Mouse (Mus musculus) heart, postnatal 36 days (tissue): ENCODE results near the gene Thumpd1. TPM values are rescaled to one million over a fixed set of nuclear protein-coding genes. Genes with fewer than 3 reads are reported as not detected.

Experiments used
- DNase-seq, 2 experiments: peaks; one replicate each; pipeline ENCODE4 v3.0.0; 2021 to 2022
- intact Hi-C: fragments of 180-260 bp; cut with DNase I; formaldehyde crosslinking; loops from one replicate; pipeline ENCODE4 v1.15.1; 2025
- total RNA-seq, 2 experiments: library from RNA; stranded (reverse); gene quantifications; 2 replicates each; pipeline ENCODE4 v1.2.3; 2021

Gene Thumpd1
- total RNA-seq, 2 experiments from 2014 or later: 14.8 to 17.6 TPM

DNA sequence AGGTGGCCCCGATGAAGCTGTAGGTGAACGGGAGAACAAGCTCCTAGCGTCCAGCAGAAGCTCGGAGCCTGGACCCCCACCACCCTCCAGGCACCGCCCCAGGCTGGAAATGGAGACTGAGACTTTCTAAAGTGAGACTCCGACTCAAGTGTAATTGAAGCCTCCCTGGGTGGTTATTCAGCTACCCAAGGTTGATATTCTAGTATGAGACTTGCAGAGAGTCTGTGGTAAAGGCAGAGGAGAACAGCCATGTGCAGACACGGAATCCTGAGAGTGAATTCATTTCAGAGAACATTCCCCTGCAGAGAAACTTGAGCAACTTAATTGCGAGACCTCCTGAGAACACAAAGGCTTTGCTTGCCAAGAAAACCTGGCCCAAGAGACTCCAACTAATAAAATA is 40.5 kb downstream of the Thumpd1 start:
- intact Hi-C loops: no loop called here
- no peak for DNase-seq

DNA sequence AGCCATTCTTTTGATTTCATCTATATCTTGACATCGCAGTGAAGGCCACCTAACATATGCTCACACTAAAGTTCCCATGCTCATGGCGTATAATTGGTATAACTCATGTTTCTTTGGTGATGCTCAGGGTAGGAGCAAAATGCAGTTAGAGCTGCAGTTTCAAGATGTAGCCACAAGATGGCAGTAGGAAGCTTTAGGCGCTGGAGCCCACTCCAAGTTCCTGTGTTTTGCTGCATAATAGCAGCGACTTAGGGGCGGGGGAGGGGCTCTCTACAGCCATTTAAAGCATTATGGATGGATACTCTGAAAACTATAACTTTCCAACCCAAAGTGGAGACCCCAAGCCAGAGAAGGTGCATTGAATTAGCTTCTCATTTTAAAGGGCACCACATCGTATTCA is 47.1 kb downstream of the Thumpd1 start:
- peak; percentile 11 to 17 for DNase-seq
- intact Hi-C loops: loop anchor here (1.0 to 10.0 kb wide), 2 partner anchors 159 to 654 kb away; partner anchors contain the start of gene Acsm5

DNA sequence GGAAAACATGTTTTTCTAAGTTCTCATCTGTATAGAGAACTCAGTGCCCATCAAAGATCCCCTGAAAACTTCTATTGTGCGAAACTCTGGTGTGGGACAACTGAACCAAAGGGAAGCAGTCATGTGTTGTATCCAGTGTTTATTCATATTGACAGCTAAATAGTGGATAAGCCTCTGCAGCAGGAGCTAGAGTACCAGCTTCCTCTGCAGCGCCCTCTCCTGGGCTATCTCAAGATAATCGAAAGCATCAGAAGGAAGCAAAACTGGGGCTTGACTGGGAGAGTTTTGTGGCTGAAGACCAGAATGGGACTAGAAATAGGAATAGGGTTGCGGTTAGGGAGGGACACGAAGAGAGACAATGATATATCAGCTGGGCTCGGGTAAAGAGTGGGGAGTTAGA is 49.7 kb downstream of the Thumpd1 start:
- no peak for DNase-seq
- intact Hi-C loops: loop anchor here (10.0 kb wide), 1 partner anchor 156 kb away; the partner anchor contains the start of gene Acsm5

DNA sequence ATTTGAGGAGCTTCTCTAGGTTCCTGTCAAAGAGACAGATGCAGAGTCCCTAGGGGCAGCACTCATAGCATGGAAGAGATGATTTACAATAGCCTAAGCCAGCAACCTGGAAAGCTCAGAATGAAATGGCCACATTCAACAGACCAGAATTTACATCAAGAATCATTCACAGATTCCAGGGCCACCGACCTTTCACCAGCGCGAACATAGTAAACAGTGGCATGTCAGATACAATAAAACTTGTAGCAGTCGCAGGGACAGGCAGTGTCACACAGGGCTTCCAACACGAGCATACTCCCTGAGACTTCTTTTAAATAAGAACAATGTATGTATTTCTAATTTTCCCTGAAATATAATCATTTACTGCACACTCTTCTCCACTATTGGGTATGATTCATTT is 50.2 kb downstream of the Thumpd1 start:
- DNase-seq: no peak
- intact Hi-C loops: loop anchor here (10.0 kb wide), 1 partner anchor 156 kb away; the partner anchor contains the start of gene Acsm5

DNA sequence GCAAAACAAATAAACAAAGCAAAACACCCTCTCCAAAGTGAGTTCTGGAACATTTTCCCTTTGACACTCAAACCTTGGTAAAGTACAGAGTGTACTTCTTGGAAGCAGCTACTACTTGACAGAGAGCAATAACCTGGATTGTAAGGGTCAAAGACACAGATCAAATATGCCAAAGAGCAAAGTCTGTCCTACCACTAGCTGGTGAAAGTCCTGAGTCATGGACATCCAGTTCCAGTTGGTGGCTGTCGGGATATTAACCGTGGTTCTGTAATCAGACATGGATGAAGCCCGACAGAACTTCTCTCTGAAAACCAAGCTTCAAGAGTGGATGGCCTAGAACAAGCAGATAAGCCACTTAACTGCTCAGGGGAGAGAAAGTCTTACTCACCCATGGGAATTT is 52.7 kb downstream of the Thumpd1 start:
- intact Hi-C loops: no loop called here
- no peak for DNase-seq

Other genes with a start within 250 kb of the Thumpd1 start
- gene Umod, start 241.5 kb downstream of the Thumpd1 start, total RNA-seq: not detected
- gene Acsm5, start 201.3 kb downstream of the Thumpd1 start, total RNA-seq: 10 to 100 TPM in 1 of 2 experiments, 1 to 10 TPM in 1; 8.8 to 17.7 TPM
- not detected for gene Pdilt, start 197.3 kb downstream of the Thumpd1 start, total RNA-seq
- not detected for gene Acsm2, start 166.5 kb downstream of the Thumpd1 start, total RNA-seq
- gene Acsm1, start 113.8 kb downstream of the Thumpd1 start, total RNA-seq: not detected
- not detected for gene Acsm4, start 30.8 kb downstream of the Thumpd1 start, total RNA-seq
- gene Acsm3, start 40.1 kb upstream of the Thumpd1 start, total RNA-seq: under 1 TPM; 0.38 to 0.83 TPM
- gene Rexo5, start 73.2 kb upstream of the Thumpd1 start, total RNA-seq: 1 to 10 TPM; 1.6 to 1.7 TPM
- gene Eri2, start 73.3 kb upstream of the Thumpd1 start, total RNA-seq: 1 to 10 TPM; 1.9 to 2.3 TPM
- gene Lyrm1, start 175.1 kb upstream of the Thumpd1 start, total RNA-seq: 1 to 10 TPM; 7.9 to 9.0 TPM
- 10 to 100 TPM in 1 of 2 experiments, 1 to 10 TPM in 1; 9.2 to 14.5 TPM for gene Dcun1d3, start 175.5 kb upstream of the Thumpd1 start, total RNA-seq